Mouse (Mus musculus) ES-Bruce4 (cell line): Measurements from ENCODE around the gene Msi2.

Experiments
- CTCF ChIP-seq: IDR thresholded peaks from one replicate; pipeline ENCODE4 v1.8.1; 2011; ENCODE audit warnings: low read depth, low read length
- EP300 ChIP-seq: IDR thresholded peaks from 2 replicates; pipeline ENCODE4 v1.6.1; 2011; ENCODE audit warnings: low read depth, low read length; ENCODE audit not compliant: insufficient read depth
- POLR2A ChIP-seq: IDR thresholded peaks from one replicate; pipeline ENCODE4 v1.8.1; 2011; ENCODE audit warnings: low read length; ENCODE audit not compliant: insufficient read depth

GRCm38 (mm10) chr11:88614527-88615305 is 103.6 kb downstream of the Msi2 start:
- TF ChIP-seq CTCF: no peak
- no peak for TF ChIP-seq POLR2A
- no peak for TF ChIP-seq EP300
